Mouse (Mus musculus) midbrain, embryonic 10.5 days (tissue): Measurements from ENCODE around the gene Nup210l. TPM values are rescaled to one million over a fixed set of nuclear protein-coding genes. Genes with fewer than 3 reads are reported as not detected.

Experiments
- DNase-seq: peaks from one replicate; pipeline ENCODE4 v3.0.0-alpha.2; 2017; ENCODE audit warnings: low spot score
- H3K27ac ChIP-seq: fragments of 300-500 bp; sonication (generic); replicated peaks from 2 replicates; pipeline ENCODE4 v1.5.1; 2016; ENCODE audit warnings: mild to moderate bottlenecking
- H3K27me3 ChIP-seq: fragments of 300-500 bp; sonication (generic); 2 replicates; pipeline ENCODE4 v1.6.1; 2016; ENCODE audit warnings: low read depth, mild to moderate bottlenecking; ENCODE audit not compliant: poor library complexity, severe bottlenecking
- H3K36me3 ChIP-seq: fragments of 300-500 bp; sonication (generic); 2 replicates; pipeline ENCODE4 v1.6.1; 2016; ENCODE audit warnings: mild to moderate bottlenecking, moderate library complexity
- H3K4me1 ChIP-seq: fragments of 300-500 bp; sonication (generic); 2 replicates; pipeline ENCODE4 v1.6.1; 2016
- H3K4me3 ChIP-seq: fragments of 300-500 bp; sonication (generic); 2 replicates; pipeline ENCODE4 v1.5.1; 2016; ENCODE audit warnings: mild to moderate bottlenecking, moderate library complexity
- H3K9me3 ChIP-seq: fragments of 300-500 bp; sonication (generic); replicated peaks from 2 replicates; pipeline ENCODE4 v1.6.1; 2016; ENCODE audit warnings: mild to moderate bottlenecking
- WGBS: fragments of 180-500 bp; shearing (Covaris S2); methylation state at CpG from one replicate; pipeline ENCODE4 v1.1.7; 2016; 5-methylcytosine and 5-hydroxymethylcytosine counted together
- polyA plus RNA-seq: library from polyadenylated mRNA; unstranded; fragments of >200 nt; fragmentation: Nextera tagmentation; extraction: Ambion mirVana; gene quantifications from 2 replicates; pipeline ENCODE4 v1.2.1, GENCODE M21; 2016

The Nup210l gene
- polyA plus RNA-seq, 1 experiment from 2014 or later = 0.43 TPM

DNA sequence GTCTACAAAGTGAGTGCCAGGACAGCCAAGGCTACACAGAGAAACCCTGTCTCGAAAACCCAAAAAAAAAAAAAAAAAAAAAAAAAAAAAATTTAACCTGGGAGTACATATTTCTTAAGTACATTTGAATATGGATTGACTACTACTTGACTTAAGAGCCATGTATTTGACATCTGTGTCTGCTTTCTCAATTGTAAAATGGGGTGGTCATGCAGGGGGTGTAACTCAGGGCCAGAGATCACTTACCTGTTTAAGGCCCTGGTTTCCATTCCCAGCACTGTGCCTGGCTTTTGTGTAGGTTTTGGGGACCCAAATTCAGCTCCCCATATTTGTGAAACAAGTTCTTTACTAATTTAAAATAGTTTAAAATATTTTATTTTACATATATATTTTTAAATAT, 33.7 kb downstream of the Nup210l start:
- H3K9me3 ChIP-seq = no peaks in the 10 kb centered on the region
- WGBS = no CpG with 5 or more reads among the region's 1 CpGs

DNA sequence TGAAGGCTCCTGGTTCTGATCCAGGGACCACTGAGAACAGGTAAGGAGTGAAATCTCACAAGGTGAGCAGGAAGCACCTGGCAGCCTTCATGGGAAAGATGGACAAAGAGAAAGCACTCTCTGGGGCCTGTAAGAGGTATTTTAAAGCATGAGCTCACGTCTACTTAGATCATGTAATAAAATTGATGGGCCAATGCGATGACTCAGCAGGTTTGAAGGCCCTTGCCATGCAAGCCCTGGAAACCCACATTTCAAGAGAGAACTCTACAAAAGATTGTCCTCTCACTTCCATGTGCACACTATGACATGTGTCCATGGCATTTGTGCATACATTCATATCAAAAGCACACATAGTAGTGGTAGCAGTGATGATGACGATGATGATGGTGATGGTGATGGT, 36.0 kb downstream of the Nup210l start:
- Histone ChIP-seq H3K27me3 (no peaks in the 10 kb centered on the region), H3K9me3 (no peaks in the 10 kb centered on the region), H3K4me1 (no peaks in the 10 kb centered on the region), H3K36me3 (no peaks in the 10 kb centered on the region), H3K4me3 (no peak overlapping the region), H3K27ac (no peak overlapping the region)
- DNase-seq = no peak
- WGBS = 96% methylated on average over 3 of the region's 3 CpGs

More for the DNA sequence above, 33.7 kb downstream of the Nup210l start:
- DNase-seq = no peak
- Histone ChIP-seq H3K4me1 (no peaks in the 10 kb centered on the region), H3K27me3 (no peaks in the 10 kb centered on the region), H3K27ac (no peak overlapping the region), H3K4me3 (no peak overlapping the region), H3K36me3 (no peaks in the 10 kb centered on the region)

DNA sequence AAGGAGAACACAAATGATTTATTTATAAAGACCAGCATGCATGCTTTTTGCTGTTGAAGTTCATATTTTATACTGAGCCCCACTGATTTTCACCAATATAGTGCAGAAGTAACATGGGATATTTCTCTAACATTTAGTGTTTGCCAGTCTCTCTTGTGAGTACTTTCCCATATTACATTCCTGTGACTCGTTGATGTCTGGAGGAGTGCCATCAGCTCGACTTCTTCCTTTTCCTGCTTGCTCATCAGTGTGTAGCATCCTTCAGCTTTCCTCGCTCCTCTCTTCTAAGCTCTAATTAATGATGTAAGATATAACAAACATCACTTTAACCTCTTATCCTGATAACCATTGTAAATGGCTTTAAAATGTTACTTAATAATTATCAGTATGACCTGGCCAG, 41.5 kb downstream of the Nup210l start:
- H3K36me3 ChIP-seq = no peaks in the 10 kb centered on the region
- H3K4me1 ChIP-seq = no peaks in the 10 kb centered on the region
- H3K27ac ChIP-seq = no peak overlapping the region
- no peak for DNase-seq
- H3K4me3 ChIP-seq = no peak overlapping the region
- H3K27me3 ChIP-seq = no peaks in the 10 kb centered on the region
- 83% methylated on average over 3 of the region's 3 CpGs for WGBS
- H3K9me3 ChIP-seq = no peaks in the 10 kb centered on the region

DNA sequence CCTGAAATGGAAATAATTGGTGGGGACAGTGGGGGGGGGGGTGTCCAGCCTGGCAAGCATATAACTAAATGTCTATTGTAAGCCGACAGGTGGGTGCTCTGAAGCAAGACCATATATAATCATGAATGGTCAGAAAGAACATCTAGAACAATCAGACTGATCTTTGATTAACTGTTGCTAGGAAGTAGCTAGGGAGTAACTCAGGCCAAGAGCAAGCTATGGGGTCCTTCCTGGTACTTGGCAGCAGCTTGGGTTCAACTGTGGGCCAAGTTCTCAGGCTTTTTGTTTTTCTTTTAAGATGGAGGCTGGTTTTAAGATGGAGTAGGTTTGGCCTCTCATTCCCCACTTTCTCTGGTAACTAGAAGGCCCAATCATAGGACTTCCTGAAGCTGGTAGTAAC, 42.7 kb downstream of the Nup210l start:
- 94% methylated on average over 1 of the region's 1 CpGs for WGBS
- no peak overlapping the region for H3K4me3 ChIP-seq
- no peaks in the 10 kb centered on the region for H3K9me3 ChIP-seq
- H3K27ac ChIP-seq = no peak overlapping the region
- DNase-seq = no peak
- H3K4me1 ChIP-seq = no peaks in the 10 kb centered on the region
- no peaks in the 10 kb centered on the region for H3K36me3 ChIP-seq
- no peaks in the 10 kb centered on the region for H3K27me3 ChIP-seq

DNA sequence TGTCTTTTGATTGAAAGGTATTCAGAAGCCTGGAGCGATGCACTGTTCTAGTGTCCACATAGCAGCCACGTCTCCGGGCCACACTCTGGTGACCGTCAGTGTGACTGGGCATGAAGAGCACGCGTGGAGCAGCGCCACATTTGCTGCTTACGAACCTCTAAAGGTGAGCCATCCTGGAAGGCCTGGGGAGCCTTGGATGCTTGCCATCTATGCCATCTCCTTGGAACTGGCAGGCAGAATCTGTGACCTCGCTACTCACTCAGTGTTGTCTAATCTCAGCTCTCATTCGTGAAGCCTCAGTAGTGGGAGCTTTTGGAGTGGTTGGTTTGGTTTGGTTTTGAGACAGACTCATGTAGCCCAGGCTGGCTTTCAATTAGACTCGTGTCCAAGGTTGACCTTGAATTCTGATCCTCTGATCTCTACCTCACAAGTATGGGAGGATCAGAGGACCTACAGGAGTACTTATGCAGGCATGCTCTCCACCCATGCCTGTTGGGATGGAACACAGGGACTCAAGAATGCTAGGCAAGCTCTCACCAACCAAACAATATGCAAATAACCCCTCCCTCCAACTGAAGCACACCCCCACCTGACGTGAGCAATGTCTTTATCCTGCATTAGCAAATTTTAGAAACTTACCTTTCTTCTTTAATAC, 47.3 kb downstream of the Nup210l start:
- H3K27me3 ChIP-seq = no peaks in the 10 kb centered on the region
- no peaks in the 10 kb centered on the region for H3K4me1 ChIP-seq
- H3K36me3 ChIP-seq = no peaks in the 10 kb centered on the region
- no peak for DNase-seq
- WGBS = 92% methylated on average over 12 of the region's 12 CpGs
- H3K9me3 ChIP-seq = no peaks in the 10 kb centered on the region
- no peak overlapping the region for H3K27ac ChIP-seq
- no peak overlapping the region for H3K4me3 ChIP-seq

DNA sequence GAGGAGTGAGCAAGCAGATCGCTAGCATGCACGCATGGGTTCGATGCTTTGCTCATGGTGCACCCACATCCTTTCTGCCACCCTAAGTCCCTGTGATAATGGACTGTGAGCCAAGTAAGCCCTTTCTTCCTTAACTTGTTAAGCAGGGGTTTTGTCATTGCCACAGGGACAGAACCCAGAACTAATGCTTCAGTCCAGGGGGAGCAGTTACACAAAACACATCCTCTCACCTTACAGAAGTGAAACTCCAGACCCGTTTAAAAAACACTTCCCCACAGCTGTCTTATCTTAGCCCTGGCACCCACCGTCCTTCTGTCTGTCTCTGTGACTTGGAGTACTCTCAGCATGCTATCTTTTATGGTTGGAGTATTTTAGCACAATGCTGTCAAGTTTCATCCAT, 52.1 kb downstream of the Nup210l start:
- H3K27me3 ChIP-seq = no peaks in the 10 kb centered on the region
- DNase-seq = no peak
- H3K4me3 ChIP-seq = no peak overlapping the region
- 80% methylated on average over 5 of the region's 5 CpGs for WGBS
- no peak overlapping the region for H3K27ac ChIP-seq
- no peaks in the 10 kb centered on the region for H3K36me3 ChIP-seq
- H3K4me1 ChIP-seq = no peaks in the 10 kb centered on the region
- H3K9me3 ChIP-seq = no peaks in the 10 kb centered on the region

DNA sequence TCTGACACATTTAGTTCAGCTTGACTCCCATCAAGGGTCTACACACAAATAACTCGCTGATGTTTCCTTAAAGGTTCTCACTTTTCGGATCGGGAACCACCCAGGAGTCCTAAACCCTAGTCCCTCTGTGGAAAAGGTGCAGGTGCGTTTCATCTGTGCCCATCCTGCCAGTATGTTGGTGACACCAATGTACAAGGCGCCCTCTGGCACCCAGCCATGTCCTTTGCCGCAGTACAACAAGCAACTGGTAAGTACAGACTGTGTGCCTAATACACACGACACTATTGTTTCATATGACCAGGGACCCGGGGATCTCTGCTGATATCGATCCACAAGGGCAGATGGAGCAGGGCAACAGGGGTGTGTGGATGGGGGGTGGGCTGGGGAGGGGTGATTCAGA, 55.8 kb downstream of the Nup210l start:
- H3K9me3 ChIP-seq = no peaks in the 10 kb centered on the region
- DNase-seq = no peak
- 89% methylated on average over 9 of the region's 9 CpGs for WGBS
- no peak overlapping the region for H3K27ac ChIP-seq
- H3K4me1 ChIP-seq = no peaks in the 10 kb centered on the region
- H3K4me3 ChIP-seq = no peak overlapping the region
- no peaks in the 10 kb centered on the region for H3K36me3 ChIP-seq
- no peaks in the 10 kb centered on the region for H3K27me3 ChIP-seq

DNA sequence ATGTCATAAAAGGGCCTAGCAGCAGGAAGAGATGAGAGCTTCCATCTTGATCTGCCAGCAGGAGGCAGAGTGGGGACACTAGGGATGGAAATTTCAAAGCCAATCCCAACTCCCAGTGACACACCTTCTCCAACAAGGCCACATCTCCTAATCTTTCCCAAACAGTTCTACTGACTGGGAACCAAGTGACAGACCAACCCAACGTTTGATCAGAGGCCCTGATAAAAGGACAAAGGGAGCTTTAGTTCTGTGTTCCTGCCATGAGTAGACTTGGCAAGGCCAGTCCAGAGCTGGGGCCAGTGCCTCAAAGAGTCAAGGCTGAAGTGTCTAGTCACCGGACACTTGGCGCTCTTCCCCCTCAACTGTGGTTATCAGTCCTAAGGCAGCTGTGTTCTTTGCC, 57.6 kb downstream of the Nup210l start:
- Histone ChIP-seq H3K9me3 (no peaks in the 10 kb centered on the region), H3K36me3 (no peaks in the 10 kb centered on the region), H3K4me3 (no peak overlapping the region), H3K4me1 (no peaks in the 10 kb centered on the region), H3K27me3 (no peaks in the 10 kb centered on the region), H3K27ac (no peak overlapping the region)
- no peak for DNase-seq
- 88% methylated on average over 3 of the region's 3 CpGs for WGBS

DNA sequence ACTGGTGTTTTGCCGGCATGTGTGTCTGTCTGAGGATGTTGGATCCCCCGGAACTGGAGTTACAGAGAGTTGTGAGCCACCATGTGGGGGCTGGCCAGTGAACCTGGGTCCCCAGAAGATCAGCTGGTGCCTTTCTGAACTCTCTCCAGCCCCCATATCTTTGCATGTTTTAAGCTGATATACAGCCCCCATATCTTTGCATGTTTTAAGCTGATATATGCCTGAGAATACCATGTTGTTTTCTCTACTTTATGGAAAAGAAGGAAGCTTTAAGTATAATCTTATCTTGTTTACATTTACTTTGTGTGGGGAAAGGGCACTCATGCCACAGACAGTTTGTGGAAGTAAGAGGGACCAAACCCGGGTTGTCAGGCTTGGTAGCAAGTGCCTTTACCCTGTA, 75.6 kb downstream of the Nup210l start:
- Histone ChIP-seq H3K27ac (no peak overlapping the region), H3K4me1 (no peaks in the 10 kb centered on the region), H3K9me3 (no peaks in the 10 kb centered on the region), H3K27me3 (no peaks in the 10 kb centered on the region), H3K4me3 (no peak overlapping the region), H3K36me3 (no peaks in the 10 kb centered on the region)
- WGBS = 79% methylated on average over 3 of the region's 3 CpGs
- no peak for DNase-seq

DNA sequence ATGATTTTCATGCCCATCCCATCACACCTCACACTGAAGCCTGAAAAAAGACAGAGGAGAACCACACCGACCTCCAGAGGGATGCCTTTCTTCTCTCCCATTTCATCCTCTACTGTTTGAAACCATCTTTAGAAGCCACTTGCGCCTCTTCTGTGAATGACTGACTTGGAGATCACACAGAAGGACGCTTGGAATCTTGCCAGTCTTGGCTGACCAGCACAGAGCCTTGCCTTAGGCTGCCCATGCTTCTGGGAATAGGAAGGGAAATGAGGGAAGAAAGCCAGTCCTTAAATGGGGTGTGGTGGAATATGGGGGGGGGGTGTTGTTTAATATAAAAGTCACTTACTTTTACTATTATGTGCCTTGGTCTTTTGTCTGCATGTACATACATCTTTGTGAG, 79.6 kb downstream of the Nup210l start:
- H3K36me3 ChIP-seq = no peaks in the 10 kb centered on the region
- no peak for DNase-seq
- no peaks in the 10 kb centered on the region for H3K4me1 ChIP-seq
- no peaks in the 10 kb centered on the region for H3K9me3 ChIP-seq
- H3K27me3 ChIP-seq = no peaks in the 10 kb centered on the region
- no peak overlapping the region for H3K4me3 ChIP-seq
- 83% methylated on average over 3 of the region's 3 CpGs for WGBS
- no peak overlapping the region for H3K27ac ChIP-seq

DNA sequence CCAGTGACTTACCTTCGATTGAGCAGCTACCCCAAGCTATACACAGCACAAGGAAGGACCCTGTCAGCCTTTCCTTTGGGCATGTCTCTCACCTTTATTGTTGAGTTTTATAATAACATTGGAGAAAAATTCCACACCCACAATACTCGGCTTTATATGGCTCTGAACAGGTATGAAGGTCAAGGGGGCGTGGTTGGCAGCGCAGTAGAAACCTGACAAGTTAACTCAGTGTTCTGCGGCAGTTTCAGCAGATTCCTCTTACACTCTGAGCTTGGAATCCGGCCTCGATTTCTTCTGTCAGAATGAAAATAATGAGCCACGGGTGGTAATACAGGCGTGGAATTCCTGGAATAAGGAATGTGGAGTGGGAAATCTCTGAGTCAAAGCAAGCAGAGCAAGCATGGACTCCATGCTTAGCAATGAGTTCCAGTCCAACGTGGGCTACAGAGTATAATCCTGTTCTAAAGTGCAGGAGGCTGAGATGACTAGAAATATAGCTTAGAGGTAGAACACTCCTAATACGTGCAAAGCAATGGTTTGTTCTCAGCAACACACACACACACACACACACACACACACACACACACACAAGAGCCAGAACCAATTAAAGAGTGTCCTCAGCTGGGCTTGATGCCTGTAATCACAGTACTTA, 87.1 kb downstream of the Nup210l start:
- no peaks in the 10 kb centered on the region for H3K27me3 ChIP-seq
- H3K4me3 ChIP-seq = no peak overlapping the region
- no peak overlapping the region for H3K27ac ChIP-seq
- no peaks in the 10 kb centered on the region for H3K36me3 ChIP-seq
- DNase-seq = no peak
- H3K9me3 ChIP-seq = no peaks in the 10 kb centered on the region
- H3K4me1 ChIP-seq = no peaks in the 10 kb centered on the region
- WGBS = 88% methylated on average over 11 of the region's 11 CpGs

DNA sequence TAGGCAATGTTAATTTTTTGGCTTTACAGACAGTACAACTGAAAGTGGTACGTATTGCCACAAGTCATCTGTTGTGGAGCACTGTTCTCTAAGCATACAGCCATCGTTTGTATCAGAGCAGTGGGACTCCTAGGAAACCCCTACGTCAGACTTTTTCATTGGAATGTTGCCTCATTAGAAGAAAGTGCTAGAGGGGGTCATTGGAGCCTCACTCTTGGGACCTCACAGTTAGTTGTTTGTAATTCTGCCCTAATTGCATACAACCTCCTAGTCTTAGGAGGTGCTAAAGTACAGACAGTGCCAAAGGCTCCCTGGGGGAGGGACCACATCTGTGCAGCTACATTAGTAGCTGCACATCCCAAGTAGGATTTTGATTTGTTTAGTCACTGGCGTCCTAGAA, 90.8 kb downstream of the Nup210l start:
- H3K27me3 ChIP-seq = no peaks in the 10 kb centered on the region
- DNase-seq = no peak

DNA sequence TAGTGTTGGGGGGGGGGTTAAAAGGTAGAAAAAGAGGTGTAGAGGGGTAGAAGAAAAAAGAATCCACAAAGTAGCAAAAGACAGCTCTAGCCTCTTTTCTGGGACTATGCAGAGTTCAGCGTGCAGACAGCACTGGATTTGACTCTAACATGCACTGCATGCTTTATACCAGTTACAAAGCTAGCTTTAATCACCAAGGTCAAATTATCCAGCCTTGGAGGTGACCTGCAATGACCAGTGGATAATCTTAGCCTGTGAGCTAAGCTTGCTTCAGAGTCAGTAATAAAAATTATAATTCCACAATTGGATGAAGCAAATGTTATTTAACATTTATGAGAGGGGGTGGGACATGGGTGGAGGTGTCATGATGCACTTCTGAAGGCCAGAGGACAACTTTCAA, 91.7 kb downstream of the Nup210l start:
- H3K36me3 ChIP-seq = no peaks in the 10 kb centered on the region
- 72% methylated on average over 1 of the region's 1 CpGs for WGBS
- no peaks in the 10 kb centered on the region for H3K4me1 ChIP-seq
- no peak overlapping the region for H3K4me3 ChIP-seq
- H3K9me3 ChIP-seq = no peaks in the 10 kb centered on the region
- H3K27me3 ChIP-seq = no peaks in the 10 kb centered on the region
- no peak for DNase-seq
- H3K27ac ChIP-seq = no peak overlapping the region

More for the DNA sequence above, 90.8 kb downstream of the Nup210l start:
- no peaks in the 10 kb centered on the region for H3K36me3 ChIP-seq
- H3K4me1 ChIP-seq = no peaks in the 10 kb centered on the region
- no peaks in the 10 kb centered on the region for H3K9me3 ChIP-seq
- no peak overlapping the region for H3K4me3 ChIP-seq
- 78% methylated on average over 4 of the region's 4 CpGs for WGBS
- H3K27ac ChIP-seq = no peak overlapping the region
